Mouse (Mus musculus): ENCODE measurements around the gene Apobec1. TPM values are rescaled to one million over a fixed set of nuclear protein-coding genes. Genes with fewer than 3 reads are reported as not detected.
A peak's percentile ranks its signal among the peaks of the same experiment; 100 is the strongest.

Gene Apobec1
- polyA plus RNA-seq, 1 experiment, result 9.4 TPM

DNA sequence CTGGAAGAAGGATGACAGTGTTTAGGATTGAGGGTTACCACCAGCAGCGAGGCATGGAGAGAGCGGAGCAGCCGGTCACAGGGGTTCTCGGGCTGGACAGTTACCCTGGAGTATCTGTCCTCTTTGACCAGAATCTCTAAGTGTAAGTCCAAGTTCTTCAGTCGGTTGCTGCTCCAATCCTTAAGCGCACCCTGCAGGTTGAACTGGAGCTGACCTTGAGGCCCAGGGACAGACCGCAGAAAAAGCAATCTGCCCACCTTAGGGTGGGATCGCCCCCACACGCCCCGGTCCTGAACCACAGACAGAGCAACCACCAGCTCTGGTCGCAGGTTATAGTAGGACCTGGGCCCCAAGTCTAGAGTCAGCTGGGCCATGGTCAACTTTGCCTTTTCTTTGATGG, 4.4 kb upstream of the Apobec1 start:
- no peak overlapping the region for H3K4me3 ChIP-seq (ENCODE audit: insufficient read depth, low read length)
- no peaks in the 10 kb centered on the region for H3K4me1 ChIP-seq (ENCODE audit: control insufficient read depth, insufficient read depth, low read length)
- TF ChIP-seq POLR2A (IDR thresholded peaks at IDR 0.05; ENCODE audit: low read depth, low read length) (no peak), CTCF (IDR thresholded peaks at IDR 0.05; ENCODE audit: borderline replicate concordance, insufficient read depth, low read length) (no peak)
- H3K27ac ChIP-seq (ENCODE audit: insufficient read depth, low read length), result no peak overlapping the region

- no peak overlapping the region for H3K4me3 ChIP-seq (ENCODE audit: insufficient read depth, low read length)
- TF ChIP-seq CTCF (IDR thresholded peaks at IDR 0.05; ENCODE audit: borderline replicate concordance, insufficient read depth, low read length) (no peak), POLR2A (IDR thresholded peaks at IDR 0.05; ENCODE audit: low read depth, low read length) (no peak)
- H3K4me1 ChIP-seq (ENCODE audit: control insufficient read depth, insufficient read depth, low read length), result no peaks in the 10 kb centered on the region; the same call in 1 of the 2 replicates
- H3K27ac ChIP-seq (ENCODE audit: insufficient read depth, low read length), result no peak overlapping the region
Measured at GRCm38 (mm10) chr6:122605483-122605882, 3.2 kb upstream of the Apobec1 start.

GRCm38 (mm10) chr6:122604260-122604659, 2.0 kb upstream of the Apobec1 start:
- Histone ChIP-seq H3K4me1 (ENCODE audit: control insufficient read depth, insufficient read depth, low read length) (no peaks in the 10 kb centered on the region; the same call in 1 of the 2 replicates), H3K27ac (ENCODE audit: insufficient read depth, low read length) (no peak overlapping the region), H3K4me3 (ENCODE audit: insufficient read depth, low read length) (no peak overlapping the region)
- no peak for TF ChIP-seq POLR2A (IDR thresholded peaks at IDR 0.05; ENCODE audit: low read depth, low read length)
- no peak for TF ChIP-seq CTCF (IDR thresholded peaks at IDR 0.05; ENCODE audit: borderline replicate concordance, insufficient read depth, low read length)

GRCm38 (mm10) chr6:122602992-122603322, 713 bp upstream of the Apobec1 start:
- peak overlapping the region; percentile 89 for H3K27ac ChIP-seq (ENCODE audit: insufficient read depth, low read length)
- no peak overlapping the region for H3K4me3 ChIP-seq (ENCODE audit: insufficient read depth, low read length)
- no peak for TF ChIP-seq POLR2A (IDR thresholded peaks at IDR 0.05; ENCODE audit: low read depth, low read length)
- no peak for TF ChIP-seq CTCF (IDR thresholded peaks at IDR 0.05; ENCODE audit: borderline replicate concordance, insufficient read depth, low read length)
- no peaks in the 10 kb centered on the region; the same call in 1 of the 2 replicates for H3K4me1 ChIP-seq (ENCODE audit: control insufficient read depth, insufficient read depth, low read length)

DNA sequence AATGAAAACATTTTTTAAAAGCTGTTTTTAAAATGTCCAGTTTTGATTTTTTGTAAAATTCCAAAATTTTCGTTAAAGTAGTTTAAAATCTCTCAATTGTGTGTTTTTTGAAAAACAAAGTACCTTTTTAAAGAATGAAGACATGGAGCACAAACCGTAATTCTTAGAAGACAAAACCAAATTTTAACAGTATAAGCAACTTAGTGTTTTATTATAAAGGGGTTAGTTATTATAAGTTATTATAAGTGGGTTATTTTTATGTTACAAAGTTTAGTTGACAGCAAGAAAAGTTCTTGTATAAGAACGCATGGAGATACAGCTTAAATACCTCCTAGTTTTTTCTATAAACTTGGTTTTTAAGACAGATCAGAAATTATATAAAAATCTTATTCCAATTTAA, 629 bp downstream of the Apobec1 start:
- Histone ChIP-seq H3K27ac (ENCODE audit: insufficient read depth, low read length) (peak overlapping the region; percentile 89), H3K4me3 (ENCODE audit: insufficient read depth, low read length) (peak overlapping the region; percentile 51), H3K4me1 (ENCODE audit: control insufficient read depth, insufficient read depth, low read length) (no peaks in the 10 kb centered on the region; the same call in 1 of the 2 replicates)
- no peak for TF ChIP-seq CTCF (IDR thresholded peaks at IDR 0.05; ENCODE audit: borderline replicate concordance, insufficient read depth, low read length)
- TF ChIP-seq POLR2A (IDR thresholded peaks at IDR 0.05; ENCODE audit: low read depth, low read length), result no peak

GRCm38 (mm10) chr6:122601031-122601430, 1.2 kb downstream of the Apobec1 start:
- H3K4me1 ChIP-seq (ENCODE audit: control insufficient read depth, insufficient read depth, low read length), result no peaks in the 10 kb centered on the region; the same call in 1 of the 2 replicates
- no peak for TF ChIP-seq CTCF (IDR thresholded peaks at IDR 0.05; ENCODE audit: borderline replicate concordance, insufficient read depth, low read length)
- TF ChIP-seq POLR2A (IDR thresholded peaks at IDR 0.05; ENCODE audit: low read depth, low read length), result no peak

DNA sequence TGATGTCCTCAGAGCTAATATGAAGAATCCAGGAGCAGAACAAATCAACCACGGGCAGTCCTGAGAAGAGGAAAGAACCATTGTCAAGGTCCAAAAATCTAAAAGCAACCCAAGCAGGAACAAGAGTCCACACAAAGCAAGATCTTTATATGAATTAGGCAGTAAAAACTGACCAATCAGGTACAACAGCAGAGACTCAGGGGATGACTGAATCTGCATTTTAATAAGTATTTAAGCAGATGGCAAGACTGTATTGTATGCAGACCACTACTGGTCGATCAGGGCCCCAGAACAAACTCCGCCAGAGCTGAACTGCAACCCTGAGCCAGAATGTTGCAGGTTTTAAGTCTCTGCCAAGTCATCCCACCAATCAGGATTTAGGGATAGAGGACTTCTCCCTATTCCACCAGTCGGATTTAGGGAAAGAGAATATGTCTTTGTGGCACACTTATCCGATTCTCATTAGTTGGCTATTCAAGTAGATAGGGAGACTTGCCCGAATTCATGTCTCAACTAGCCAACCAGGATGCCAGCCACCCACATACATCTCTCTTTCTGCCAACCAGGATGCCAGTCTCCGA, 2.1 kb downstream of the Apobec1 start:
- Histone ChIP-seq H3K4me1 (ENCODE audit: control insufficient read depth, insufficient read depth, low read length) (no peaks in the 10 kb centered on the region; the same call in 1 of the 2 replicates), H3K27ac (ENCODE audit: insufficient read depth, low read length) (no peak overlapping the region)

More at GRCm38 (mm10) chr6:122601031-122601430, 1.2 kb downstream of the Apobec1 start:
- H3K4me3 ChIP-seq (ENCODE audit: insufficient read depth, low read length), result no peak overlapping the region
- H3K27ac ChIP-seq (ENCODE audit: insufficient read depth, low read length), result no peak overlapping the region

DNA sequence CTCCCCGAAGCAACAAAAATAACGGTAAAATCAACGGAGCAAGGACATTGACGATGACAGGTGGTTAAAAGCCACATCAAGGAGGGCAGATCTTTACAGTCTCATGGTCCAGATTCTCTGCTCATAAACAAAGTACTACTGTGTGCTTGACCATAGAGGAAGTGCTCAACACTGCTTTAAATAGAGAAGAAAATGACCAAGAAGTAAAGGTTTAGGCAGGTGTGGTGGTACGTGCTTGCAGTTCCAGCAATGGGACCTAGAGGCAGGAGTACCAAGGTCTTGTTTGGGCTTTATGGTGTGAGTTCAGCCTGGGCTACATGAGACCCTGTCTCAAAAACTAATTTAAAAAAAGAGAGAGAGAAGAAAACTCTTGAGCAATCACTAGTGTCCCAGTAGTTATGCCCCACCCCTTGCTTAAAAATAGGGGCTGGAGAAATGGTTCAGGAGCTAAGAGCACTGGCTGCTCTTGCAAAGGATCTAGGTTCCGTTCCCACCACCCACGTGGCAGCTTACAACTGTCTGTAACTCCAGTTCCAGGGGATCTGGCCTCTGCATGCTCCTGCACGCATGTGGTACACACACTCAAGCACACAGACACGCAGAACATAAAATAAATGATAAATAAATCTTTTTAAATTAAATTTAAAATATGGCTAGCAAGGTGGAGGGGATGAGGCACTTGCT, 3.0 kb downstream of the Apobec1 start:
- no peak overlapping the region for H3K4me3 ChIP-seq (ENCODE audit: insufficient read depth, low read length)
- no peak for TF ChIP-seq CTCF (IDR thresholded peaks at IDR 0.05; ENCODE audit: borderline replicate concordance, insufficient read depth, low read length)
- TF ChIP-seq POLR2A (IDR thresholded peaks at IDR 0.05; ENCODE audit: low read depth, low read length), result no peak
- no peaks in the 10 kb centered on the region; the same call in 1 of the 2 replicates for H3K4me1 ChIP-seq (ENCODE audit: control insufficient read depth, insufficient read depth, low read length)
- no peak overlapping the region for H3K27ac ChIP-seq (ENCODE audit: insufficient read depth, low read length)

More for the DNA sequence above, 2.1 kb downstream of the Apobec1 start:
- no peak overlapping the region for H3K4me3 ChIP-seq (ENCODE audit: insufficient read depth, low read length)
- TF ChIP-seq CTCF (IDR thresholded peaks at IDR 0.05; ENCODE audit: borderline replicate concordance, insufficient read depth, low read length) (no peak), POLR2A (IDR thresholded peaks at IDR 0.05; ENCODE audit: low read depth, low read length) (no peak)

DNA sequence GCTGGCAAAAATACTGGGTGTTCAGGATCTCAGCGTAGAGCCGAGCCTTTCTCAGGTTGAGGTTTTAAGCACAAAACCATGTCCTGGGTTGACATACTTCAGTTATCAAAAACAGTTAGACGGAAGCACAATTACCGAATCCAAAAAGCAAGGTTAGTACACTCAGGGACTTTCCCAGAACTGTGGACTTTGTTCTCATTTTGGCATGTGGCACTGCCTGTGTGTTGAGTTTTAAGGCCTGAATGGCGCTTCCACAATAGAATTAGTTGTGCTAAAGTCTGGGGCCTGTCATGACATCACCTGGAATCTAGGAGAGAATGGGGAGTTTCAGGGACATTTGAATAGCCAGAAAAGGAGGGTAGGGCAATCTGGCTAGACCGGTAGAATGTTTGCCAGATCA, 3.8 kb downstream of the Apobec1 start:
- TF ChIP-seq CTCF (IDR thresholded peaks at IDR 0.05; ENCODE audit: borderline replicate concordance, insufficient read depth, low read length) (no peak), POLR2A (IDR thresholded peaks at IDR 0.05; ENCODE audit: low read depth, low read length) (no peak)
- Histone ChIP-seq H3K4me3 (ENCODE audit: insufficient read depth, low read length) (no peak overlapping the region), H3K27ac (ENCODE audit: insufficient read depth, low read length) (no peak overlapping the region), H3K4me1 (ENCODE audit: control insufficient read depth, insufficient read depth, low read length) (no peaks in the 10 kb centered on the region; the same call in 1 of the 2 replicates)

DNA sequence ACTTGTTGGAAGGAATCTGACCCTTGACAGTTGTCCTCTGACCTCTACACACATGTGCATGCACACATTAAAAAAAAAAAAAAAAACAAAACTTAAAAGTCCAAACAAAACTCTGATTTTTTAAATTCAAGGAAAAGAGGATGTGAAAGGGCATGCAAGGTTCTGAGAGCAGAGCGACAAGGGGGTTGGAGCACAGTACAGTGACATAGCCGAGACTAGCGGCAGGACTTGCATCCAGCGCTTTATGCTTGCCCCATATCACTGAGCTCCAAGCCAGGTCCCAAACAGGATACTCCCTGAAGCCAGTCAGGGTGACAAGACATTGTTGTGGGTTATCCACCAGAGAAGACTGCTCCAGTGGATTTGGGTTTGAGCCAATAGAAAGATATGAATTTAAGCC, 4.2 kb downstream of the Apobec1 start:
- H3K4me1 ChIP-seq (ENCODE audit: control insufficient read depth, insufficient read depth, low read length), result no peaks in the 10 kb centered on the region; the same call in 1 of the 2 replicates
- TF ChIP-seq POLR2A (IDR thresholded peaks at IDR 0.05; ENCODE audit: low read depth, low read length) (no peak), CTCF (IDR thresholded peaks at IDR 0.05; ENCODE audit: borderline replicate concordance, insufficient read depth, low read length) (no peak)
- no peak overlapping the region for H3K27ac ChIP-seq (ENCODE audit: insufficient read depth, low read length)
- no peak overlapping the region for H3K4me3 ChIP-seq (ENCODE audit: insufficient read depth, low read length)

All from embryonic fibroblast, embryonic 13.5 days (primary cell).